Mouse (Mus musculus): Measurements from ENCODE around the gene Itga9. TPM values are rescaled to one million over a fixed set of nuclear protein-coding genes. Genes with fewer than 3 reads are reported as not detected.
A peak's percentile ranks its signal among the peaks of the same experiment; 100 is the strongest.

Itga9 gene
- polyA plus RNA-seq, 1 experiment from 2014 or later, result 4.0 TPM

GRCm38 (mm10) chr9:118728987-118729386 is 122.5 kb downstream of the Itga9 start:
- Histone ChIP-seq H3K4me3 (no peak overlapping the region), H3K27me3 (ENCODE audit: low read depth, poor library complexity, severe bottlenecking) (no peaks in the 10 kb centered on the region), H3K27ac (replicated peaks) (no peak overlapping the region), H3K4me1 (peaks cover 6% of the 10 kb centered on the region), H3K9me3 (replicated peaks) (no peaks in the 10 kb centered on the region; the same call in 1 of the 2 replicates), H3K36me3 (no peaks in the 10 kb centered on the region)
- 84% methylated on average over 5 of the region's 5 CpGs for WGBS
- no peak for DNase-seq (ENCODE audit: low spot score)

- no peaks in the 10 kb centered on the region for H3K9me3 ChIP-seq (replicated peaks)
- no peak for DNase-seq (ENCODE audit: low spot score)
- H3K27me3 ChIP-seq (ENCODE audit: low read depth, poor library complexity, severe bottlenecking), result no peaks in the 10 kb centered on the region
- H3K4me3 ChIP-seq, result no peak overlapping the region
- no peak overlapping the region for H3K27ac ChIP-seq (replicated peaks)
- peaks cover 6% of the 10 kb centered on the region for H3K4me1 ChIP-seq
- no peaks in the 10 kb centered on the region for H3K36me3 ChIP-seq
- 88% methylated on average over 8 of the region's 8 CpGs for WGBS
These were observed 123.7 kb downstream of the Itga9 start for GRCm38 (mm10) chr9:118730172-118730571.

GRCm38 (mm10) chr9:118730871-118731390 is 124.4 kb downstream of the Itga9 start:
- Histone ChIP-seq H3K36me3 (no peaks in the 10 kb centered on the region), H3K27me3 (ENCODE audit: low read depth, poor library complexity, severe bottlenecking) (no peaks in the 10 kb centered on the region), H3K27ac (replicated peaks) (no peak overlapping the region), H3K4me1 (peaks cover 6% of the 10 kb centered on the region), H3K9me3 (replicated peaks) (no peaks in the 10 kb centered on the region), H3K4me3 (no peak overlapping the region)
- no peak for DNase-seq (ENCODE audit: low spot score)
- 64% methylated on average over 5 of the region's 5 CpGs for WGBS

GRCm38 (mm10) chr9:118731650-118732049 is 125.2 kb downstream of the Itga9 start:
- no peak overlapping the region; the same call in 1 of the 2 replicates for H3K27ac ChIP-seq (replicated peaks)
- H3K9me3 ChIP-seq (replicated peaks), result no peaks in the 10 kb centered on the region
- 83% methylated on average over 6 of the region's 6 CpGs for WGBS
- DNase-seq (ENCODE audit: low spot score), result no peak
- H3K4me1 ChIP-seq, result peaks cover 6% of the 10 kb centered on the region
- H3K36me3 ChIP-seq, result no peaks in the 10 kb centered on the region
- H3K4me3 ChIP-seq, result no peak overlapping the region
- no peaks in the 10 kb centered on the region for H3K27me3 ChIP-seq (ENCODE audit: low read depth, poor library complexity, severe bottlenecking)

GRCm38 (mm10) chr9:118733601-118734000 is 127.1 kb downstream of the Itga9 start:
- no peak for DNase-seq (ENCODE audit: low spot score)
- Histone ChIP-seq H3K9me3 (replicated peaks) (no peaks in the 10 kb centered on the region), H3K27me3 (ENCODE audit: low read depth, poor library complexity, severe bottlenecking) (no peaks in the 10 kb centered on the region), H3K4me1 (peaks cover 6% of the 10 kb centered on the region), H3K27ac (replicated peaks) (no peak overlapping the region), H3K4me3 (no peak overlapping the region), H3K36me3 (no peaks in the 10 kb centered on the region)
- 86% methylated on average over 3 of the region's 3 CpGs for WGBS

- Histone ChIP-seq H3K27ac (replicated peaks) (no peak overlapping the region), H3K4me3 (no peak overlapping the region), H3K9me3 (replicated peaks) (no peaks in the 10 kb centered on the region), H3K27me3 (ENCODE audit: low read depth, poor library complexity, severe bottlenecking) (no peaks in the 10 kb centered on the region), H3K4me1 (peaks cover 7% of the 10 kb centered on the region; the same call in 1 of the 2 replicates), H3K36me3 (no peaks in the 10 kb centered on the region)
- DNase-seq (ENCODE audit: low spot score), result no peak
- WGBS, result 86% methylated on average over 2 of the region's 2 CpGs
These were observed 130.6 kb downstream of the Itga9 start for GRCm38 (mm10) chr9:118737124-118737523.

- Histone ChIP-seq H3K4me1 (peaks cover 7% of the 10 kb centered on the region; the same call in 1 of the 2 replicates), H3K9me3 (replicated peaks) (no peaks in the 10 kb centered on the region), H3K36me3 (no peaks in the 10 kb centered on the region), H3K27ac (replicated peaks) (no peak overlapping the region), H3K4me3 (no peak overlapping the region), H3K27me3 (ENCODE audit: low read depth, poor library complexity, severe bottlenecking) (no peaks in the 10 kb centered on the region)
- no peak for DNase-seq (ENCODE audit: low spot score)
- WGBS, result 78% methylated on average over 9 of the region's 9 CpGs
These were observed 131.2 kb downstream of the Itga9 start for GRCm38 (mm10) chr9:118737601-118738137.

- no peak overlapping the region for H3K4me3 ChIP-seq
- WGBS, result 83% methylated on average over 5 of the region's 5 CpGs
- DNase-seq (ENCODE audit: low spot score), result no peak
- no peaks in the 10 kb centered on the region for H3K27me3 ChIP-seq (ENCODE audit: low read depth, poor library complexity, severe bottlenecking)
- peaks cover 7% of the 10 kb centered on the region; the same call in 1 of the 2 replicates for H3K4me1 ChIP-seq
- H3K27ac ChIP-seq (replicated peaks), result no peak overlapping the region
- H3K36me3 ChIP-seq, result no peaks in the 10 kb centered on the region
- H3K9me3 ChIP-seq (replicated peaks), result no peaks in the 10 kb centered on the region
These were observed 131.8 kb downstream of the Itga9 start for GRCm38 (mm10) chr9:118738311-118738710.

- 96% methylated on average over 3 of the region's 3 CpGs for WGBS
- no peaks in the 10 kb centered on the region for H3K27me3 ChIP-seq (ENCODE audit: low read depth, poor library complexity, severe bottlenecking)
- H3K4me1 ChIP-seq, result peaks cover 7% of the 10 kb centered on the region; the same call in 1 of the 2 replicates
- H3K36me3 ChIP-seq, result no peaks in the 10 kb centered on the region
- no peak overlapping the region for H3K4me3 ChIP-seq
- no peak for DNase-seq (ENCODE audit: low spot score)
- no peaks in the 10 kb centered on the region for H3K9me3 ChIP-seq (replicated peaks)
- H3K27ac ChIP-seq (replicated peaks), result no peak overlapping the region
These were observed 132.6 kb downstream of the Itga9 start for GRCm38 (mm10) chr9:118739071-118739470.

GRCm38 (mm10) chr9:118739659-118740058 is 133.2 kb downstream of the Itga9 start:
- WGBS, result 89% methylated on average over 3 of the region's 3 CpGs
- Histone ChIP-seq H3K36me3 (no peaks in the 10 kb centered on the region), H3K4me1 (peaks cover 7% of the 10 kb centered on the region; the same call in 1 of the 2 replicates), H3K27me3 (ENCODE audit: low read depth, poor library complexity, severe bottlenecking) (no peaks in the 10 kb centered on the region), H3K27ac (replicated peaks) (no peak overlapping the region), H3K9me3 (replicated peaks) (no peaks in the 10 kb centered on the region), H3K4me3 (no peak overlapping the region)
- DNase-seq (ENCODE audit: low spot score), result no peak

GRCm38 (mm10) chr9:118741268-118741667 is 134.8 kb downstream of the Itga9 start:
- Histone ChIP-seq H3K27me3 (ENCODE audit: low read depth, poor library complexity, severe bottlenecking) (no peaks in the 10 kb centered on the region), H3K4me1 (peaks cover 7% of the 10 kb centered on the region; the same call in 1 of the 2 replicates), H3K9me3 (replicated peaks) (no peaks in the 10 kb centered on the region), H3K27ac (replicated peaks) (no peak overlapping the region), H3K36me3 (no peaks in the 10 kb centered on the region), H3K4me3 (no peak overlapping the region)
- WGBS, result 86% methylated on average over 9 of the region's 9 CpGs
- no peak for DNase-seq (ENCODE audit: low spot score)

- no peak for DNase-seq (ENCODE audit: low spot score)
- H3K4me3 ChIP-seq, result no peak overlapping the region
- H3K27ac ChIP-seq (replicated peaks), result no peak overlapping the region
- 75% methylated on average over 8 of the region's 8 CpGs for WGBS
- no peaks in the 10 kb centered on the region for H3K9me3 ChIP-seq (replicated peaks)
- peaks cover 14% of the 10 kb centered on the region; the same call in 1 of the 2 replicates for H3K4me1 ChIP-seq
- no peaks in the 10 kb centered on the region for H3K27me3 ChIP-seq (ENCODE audit: low read depth, poor library complexity, severe bottlenecking)
- H3K36me3 ChIP-seq, result no peaks in the 10 kb centered on the region
These were observed 143.0 kb downstream of the Itga9 start for GRCm38 (mm10) chr9:118749335-118749949.

GRCm38 (mm10) chr9:118750828-118751227 is 144.3 kb downstream of the Itga9 start:
- 82% methylated on average over 7 of the region's 7 CpGs for WGBS
- H3K36me3 ChIP-seq, result no peaks in the 10 kb centered on the region
- H3K27ac ChIP-seq (replicated peaks), result 0 out of 2 replicates have a peak overlapping the region, but pooled peaks have one; percentile 19

More at GRCm38 (mm10) chr9:118750828-118751227, 144.3 kb downstream of the Itga9 start:
- no peaks in the 10 kb centered on the region for H3K9me3 ChIP-seq (replicated peaks)
- H3K4me1 ChIP-seq, result peaks cover 14% of the 10 kb centered on the region; the same call in 1 of the 2 replicates
- no peaks in the 10 kb centered on the region for H3K27me3 ChIP-seq (ENCODE audit: low read depth, poor library complexity, severe bottlenecking)
- no peak for DNase-seq (ENCODE audit: low spot score)
- no peak overlapping the region for H3K4me3 ChIP-seq

All from midbrain, embryonic 10.5 days (tissue).